ENCODE assay signal across 28 mouse cellular contexts in genomic region chr3:53248158-53248874, GRCm38 (mm10).
DNase-seq lines count a peak whose midpoint lies in the region; ATAC-seq and TF ChIP-seq lines count a peak whose summit lies in the region.
"Had no signal": no experiment of that assay in that cellular context is flagged by ENCODE, and none has a peak within 500 bp of the region (broad histone marks: within the 10 kb centered on the region; RNA-seq: fewer than 3 reads in every experiment).

No protein-coding gene starts in this region.

- ATAC-seq in hindbrain, embryonic 14.5 days (ENCODE audit: low FRiP score), result no peak
- no peak for ATAC-seq in neural tube, embryonic 13.5 days (ENCODE audit: low read depth)
- no peak for ATAC-seq in neural tube, embryonic 15.5 days (ENCODE audit: low FRiP score)
- no peak; the same call in 1 of the 2 replicates for ATAC-seq in hindbrain, postnatal 0 days
- ATAC-seq: CD4-positive, CD25-positive, alpha-beta regulatory T cell, adult 4 months; intestine, embryonic 15.5 days had no signal

- H3K27ac ChIP-seq in hindbrain, embryonic 10.5 days, result peak overlapping the region; percentile 12; the same call in 1 of the 2 replicates
- no peak overlapping the region for H3K27ac ChIP-seq in hindbrain, embryonic 14.5 days
- no peak overlapping the region for H3K27ac ChIP-seq in neural tube, embryonic 13.5 days (replicated peaks)
- no peak overlapping the region for H3K27ac ChIP-seq in neural tube, embryonic 15.5 days (replicated peaks)
- H3K27ac ChIP-seq in hindbrain, postnatal 0 days, result no peak overlapping the region
- H3K27ac ChIP-seq: gastrocnemius, adult 2 months; heart, adult 2 months; hindbrain, embryonic 15.5 days; intestine, embryonic 15.5 days; limb, embryonic 15.5 days; liver, embryonic 13.5 days; macrophage had no signal

- no peak for TF ChIP-seq CTCF in hindbrain, postnatal 0 days (IDR thresholded peaks at IDR 0.05; ENCODE audit: low read depth)

- H3K9ac ChIP-seq in hindbrain, embryonic 14.5 days, result no peak overlapping the region
- H3K9ac ChIP-seq in neural tube, embryonic 13.5 days, result peak overlapping the region; percentile 34; the same call in 1 of the 2 replicates
- no peak overlapping the region for H3K9ac ChIP-seq in neural tube, embryonic 15.5 days (replicated peaks)
- H3K9ac ChIP-seq in hindbrain, postnatal 0 days (replicated peaks; ENCODE audit: low read length), result no peak overlapping the region
- H3K9ac ChIP-seq: heart, embryonic 12.5 days; hindbrain, embryonic 15.5 days; intestine, embryonic 15.5 days; limb, embryonic 15.5 days; liver, embryonic 13.5 days had no signal

- H3K4me1 ChIP-seq in hindbrain, embryonic 10.5 days (replicated peaks), result peaks cover 27% of the 10 kb centered on the region
- H3K4me1 ChIP-seq in hindbrain, embryonic 14.5 days (replicated peaks; ENCODE audit: control insufficient read depth, insufficient read depth, low read length), result peaks cover 15% of the 10 kb centered on the region
- H3K4me1 ChIP-seq in neural tube, embryonic 13.5 days (replicated peaks), result peaks cover 20% of the 10 kb centered on the region
- H3K4me1 ChIP-seq in neural tube, embryonic 15.5 days, result peaks cover 11% of the 10 kb centered on the region
- H3K4me1 ChIP-seq in hindbrain, postnatal 0 days (ENCODE audit: insufficient read depth, low read length), result peaks cover 6% of the 10 kb centered on the region; the same call in 1 of the 2 replicates
- H3K4me1 ChIP-seq: liver, embryonic 13.5 days had no signal

- 39% methylated on average over 10 of the region's 10 CpGs for WGBS in hindbrain, embryonic 10.5 days
- WGBS in hindbrain, embryonic 14.5 days, result 29% methylated on average over 10 of the region's 10 CpGs
- 31% methylated on average over 10 of the region's 10 CpGs for WGBS in neural tube, embryonic 13.5 days
- 31% methylated on average over 10 of the region's 10 CpGs for WGBS in neural tube, embryonic 15.5 days
- WGBS in hindbrain, postnatal 0 days, result 28% methylated on average over 10 of the region's 10 CpGs

- DNase-seq in hindbrain, embryonic 10.5 days (ENCODE audit: low spot score), result no peak
- DNase-seq in hindbrain, embryonic 14.5 days (ENCODE audit: low spot score), result no peak
- DNase-seq in hindbrain, postnatal 0 days (ENCODE audit: low spot score), result peak; percentile 17
- DNase-seq in heart, postnatal 10 days, result no peak
- no peak for DNase-seq in right cerebral cortex, postnatal 4 days
- DNase-seq: adrenal gland, postnatal 14 days; cerebellum, adult 11-12 months; cerebellum, postnatal 10 days; gastrocnemius, adult 2 months; gastrocnemius, postnatal 36 days; heart, adult 2 months; kidney, adult 2 months; kidney, postnatal 36 days; liver, embryonic 13.5 days; lung, adult 18-20 months; lung, postnatal 10 days; right cerebral cortex, postnatal 25 days; spleen, adult 18-20 months; thymus, postnatal 14 days had no signal

- no peak overlapping the region for H3K4me2 ChIP-seq in hindbrain, embryonic 14.5 days (replicated peaks)
- H3K4me2 ChIP-seq in neural tube, embryonic 13.5 days, result no peak overlapping the region
- H3K4me2 ChIP-seq in neural tube, embryonic 15.5 days, result no peak overlapping the region
- H3K4me2 ChIP-seq in hindbrain, postnatal 0 days (ENCODE audit: low read depth, low read length), result no peak overlapping the region
- H3K4me2 ChIP-seq: heart, embryonic 12.5 days; hindbrain, embryonic 15.5 days; intestine, embryonic 15.5 days; limb, embryonic 15.5 days; liver, embryonic 13.5 days had no signal

- H3K27me3 ChIP-seq in hindbrain, embryonic 10.5 days (ENCODE audit: insufficient read depth, poor library complexity, severe bottlenecking), result no peaks in the 10 kb centered on the region
- H3K27me3 ChIP-seq in hindbrain, embryonic 14.5 days (ENCODE audit: control insufficient read depth, insufficient read depth, low read length), result no peaks in the 10 kb centered on the region
- H3K27me3 ChIP-seq in neural tube, embryonic 13.5 days, result 0 out of 2 replicates have a peak, but pooled peaks cover 3% of the 10 kb centered on the region
- no peaks in the 10 kb centered on the region for H3K27me3 ChIP-seq in neural tube, embryonic 15.5 days (replicated peaks)
- H3K27me3 ChIP-seq in hindbrain, postnatal 0 days (ENCODE audit: insufficient read depth, low read length), result no peaks in the 10 kb centered on the region
- H3K27me3 ChIP-seq: heart, embryonic 12.5 days; hindbrain, embryonic 15.5 days; limb, embryonic 15.5 days; liver, embryonic 13.5 days had no signal

- H3K9me3 ChIP-seq in hindbrain, embryonic 10.5 days, result no peaks in the 10 kb centered on the region
- H3K9me3 ChIP-seq in hindbrain, embryonic 14.5 days (ENCODE audit: control insufficient read depth, low read length), result no peaks in the 10 kb centered on the region
- H3K9me3 ChIP-seq in neural tube, embryonic 13.5 days, result no peaks in the 10 kb centered on the region
- H3K9me3 ChIP-seq in neural tube, embryonic 15.5 days (replicated peaks), result no peaks in the 10 kb centered on the region
- H3K9me3 ChIP-seq in hindbrain, postnatal 0 days (ENCODE audit: low read length), result no peaks in the 10 kb centered on the region
- H3K9me3 ChIP-seq: hindbrain, embryonic 15.5 days; intestine, embryonic 15.5 days; limb, embryonic 15.5 days; liver, embryonic 13.5 days had no signal

- intact Hi-C loops in heart, postnatal 10 days (cut with DNase I), result loop anchor here (5.0 kb wide), 1 partner anchor 206 kb away; the partner anchor contains the start of gene Lhfp

- no peak overlapping the region for H3K4me3 ChIP-seq in hindbrain, embryonic 10.5 days
- no peak overlapping the region for H3K4me3 ChIP-seq in hindbrain, embryonic 14.5 days (replicated peaks; ENCODE audit: low read length)
- H3K4me3 ChIP-seq in neural tube, embryonic 13.5 days, result no peak overlapping the region
- no peak overlapping the region for H3K4me3 ChIP-seq in neural tube, embryonic 15.5 days (replicated peaks)
- H3K4me3 ChIP-seq in hindbrain, postnatal 0 days (ENCODE audit: low read length), result no peak overlapping the region
- H3K4me3 ChIP-seq: erythroblast, embryonic 14.5 days; gastrocnemius, adult 2 months; heart, adult 2 months; heart, embryonic 12.5 days; hindbrain, embryonic 15.5 days; intestine, embryonic 15.5 days; limb, embryonic 15.5 days; liver, embryonic 13.5 days had no signal

- no peaks in the 10 kb centered on the region for H3K36me3 ChIP-seq in hindbrain, embryonic 10.5 days
- no peaks in the 10 kb centered on the region for H3K36me3 ChIP-seq in hindbrain, embryonic 14.5 days (replicated peaks; ENCODE audit: control insufficient read depth, insufficient read depth)
- no peaks in the 10 kb centered on the region for H3K36me3 ChIP-seq in neural tube, embryonic 13.5 days
- no peaks in the 10 kb centered on the region for H3K36me3 ChIP-seq in neural tube, embryonic 15.5 days
- H3K36me3 ChIP-seq in hindbrain, postnatal 0 days (ENCODE audit: insufficient read depth, low read length), result no peaks in the 10 kb centered on the region
- H3K36me3 ChIP-seq: heart, embryonic 12.5 days; hindbrain, embryonic 15.5 days; intestine, embryonic 15.5 days; limb, embryonic 15.5 days; liver, embryonic 13.5 days had no signal
